Mouse (Mus musculus) cerebellum, postnatal 14 days (tissue): Measurements from ENCODE around the gene 1110059G10Rik.

Source experiments
- DNase-seq, 2 experiments: peaks; one replicate each; pipeline ENCODE4 v3.0.0; 2021; ENCODE audit warnings: mixed read lengths in 2 of 2

1110059G10Rik gene

DNA sequence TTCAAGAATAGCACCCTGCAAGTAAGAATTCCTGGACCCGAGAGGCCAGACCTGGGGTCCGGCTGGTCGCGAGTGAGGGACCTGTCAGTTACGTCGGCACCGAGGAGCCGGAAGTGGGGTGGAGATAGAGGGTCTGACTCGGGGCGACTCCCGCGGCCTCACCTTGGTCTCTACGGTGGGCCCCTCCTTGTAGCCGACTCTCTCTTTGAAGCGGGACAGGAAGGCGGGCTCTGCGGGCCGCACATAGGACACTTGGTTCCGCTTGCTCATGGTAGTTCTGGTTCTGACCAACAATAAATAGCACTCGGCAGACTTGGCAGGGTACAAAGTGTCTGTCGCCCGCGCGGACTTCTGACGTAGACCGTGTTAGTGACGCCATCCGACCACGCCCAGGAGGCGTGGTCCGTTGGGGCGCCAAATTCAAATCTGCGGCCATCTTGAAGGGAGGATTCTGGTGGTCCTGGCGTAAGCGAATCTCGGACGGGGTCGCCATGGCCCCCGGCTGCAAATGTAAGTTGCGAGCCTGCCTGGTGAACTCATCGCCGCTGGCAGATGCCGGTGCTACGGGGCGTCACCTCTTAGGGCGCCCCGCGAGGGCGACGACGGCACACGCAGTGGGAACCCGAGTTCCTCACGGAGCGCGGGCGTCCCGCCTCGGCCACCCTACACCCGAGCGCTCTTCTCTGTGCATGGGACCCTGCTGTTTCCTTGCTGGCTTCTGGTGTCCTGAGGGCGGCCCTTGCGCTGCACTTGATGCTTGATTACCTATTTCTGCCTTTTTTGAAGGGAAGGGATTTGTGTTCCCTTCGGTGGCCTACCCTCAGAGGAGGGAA lies at the start of gene 1110059G10Rik, which contains the start of gene Kif15:
Gene 1110059G10Rik, minus strand, starts transcription at position 358 of the 833 bp plus-strand sequence.
Gene Kif15, plus strand, starts transcription at position 404 of the 833 bp plus-strand sequence.
- DNase-seq = peak; percentile 98

DNA sequence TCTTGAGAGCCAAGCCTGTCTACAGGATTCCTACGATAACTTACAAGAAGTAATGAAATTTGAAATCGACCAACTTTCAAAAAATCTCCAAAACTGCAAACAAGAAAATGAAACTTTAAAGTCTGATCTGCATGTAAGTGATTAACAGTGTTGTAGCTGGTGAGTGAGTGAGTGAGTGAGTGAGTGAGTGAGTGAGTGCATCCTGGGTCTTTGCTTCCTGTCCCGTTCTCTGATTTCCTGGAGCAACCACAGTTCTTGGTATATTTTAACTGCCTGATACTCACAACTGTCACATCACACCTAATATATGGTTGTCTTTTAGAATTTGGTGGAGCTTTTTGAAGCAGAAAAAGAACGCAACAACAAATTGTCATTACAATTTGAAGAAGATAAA lies 48.4 kb upstream of the 1110059G10Rik start:
- no peak for DNase-seq

DNA sequence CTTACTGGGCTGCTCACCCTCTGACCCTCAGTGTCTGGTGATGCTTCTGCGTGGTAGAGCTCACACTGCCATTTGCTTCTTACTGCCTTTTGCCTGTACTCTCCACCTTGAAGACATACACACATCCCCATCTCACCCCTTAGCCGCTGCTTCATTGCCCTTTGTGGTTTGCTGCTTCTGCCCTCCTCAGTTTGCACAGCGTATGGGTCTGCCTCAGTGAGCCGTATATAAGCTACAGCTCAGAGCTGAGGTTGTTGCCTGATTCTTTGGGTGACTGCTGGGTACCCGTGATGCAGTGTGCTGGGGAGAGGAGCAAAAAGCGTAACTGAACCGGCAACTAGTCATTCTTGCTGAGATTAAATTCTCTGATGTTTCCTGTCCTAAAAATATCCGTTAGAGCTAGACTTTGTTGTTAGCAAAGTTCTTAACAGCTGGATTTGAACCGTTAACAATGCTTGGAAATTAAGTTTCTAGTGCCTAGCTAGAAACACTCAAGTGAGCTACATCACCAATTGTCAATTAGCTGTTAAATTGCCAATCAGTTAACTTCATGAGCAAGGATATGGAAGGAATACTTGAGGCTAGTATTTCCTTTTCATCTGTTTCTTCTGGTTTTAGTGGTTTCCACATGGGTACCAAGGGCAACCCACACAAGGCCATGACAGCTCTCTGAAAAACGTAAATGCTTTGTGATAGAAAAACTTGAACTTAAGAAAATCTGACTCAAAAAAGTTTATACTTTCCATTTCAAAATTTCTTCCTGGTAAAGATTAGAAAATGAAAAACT lies 47.8 kb upstream of the 1110059G10Rik start:
- DNase-seq = no peak

DNA sequence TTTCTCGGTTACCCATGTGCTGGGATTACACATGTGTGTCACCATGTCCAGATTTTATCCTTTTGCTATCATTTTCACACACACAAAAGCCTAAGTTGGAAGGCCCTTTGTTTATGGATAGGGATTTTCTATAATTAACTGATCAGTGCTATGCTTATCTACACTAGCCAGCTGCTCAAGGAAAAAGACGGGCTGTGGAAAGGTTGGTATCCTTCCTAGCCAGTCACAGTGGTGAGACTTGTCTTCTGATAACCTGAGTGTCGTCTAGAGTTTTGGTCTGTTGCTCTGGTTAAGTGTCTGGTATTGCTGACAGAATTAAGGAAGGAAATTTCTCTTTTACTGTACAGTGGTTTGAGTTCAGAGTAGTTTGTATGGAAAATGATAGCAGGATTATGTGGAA lies 21.9 kb downstream of the 1110059G10Rik start:
- DNase-seq = no peak

DNA sequence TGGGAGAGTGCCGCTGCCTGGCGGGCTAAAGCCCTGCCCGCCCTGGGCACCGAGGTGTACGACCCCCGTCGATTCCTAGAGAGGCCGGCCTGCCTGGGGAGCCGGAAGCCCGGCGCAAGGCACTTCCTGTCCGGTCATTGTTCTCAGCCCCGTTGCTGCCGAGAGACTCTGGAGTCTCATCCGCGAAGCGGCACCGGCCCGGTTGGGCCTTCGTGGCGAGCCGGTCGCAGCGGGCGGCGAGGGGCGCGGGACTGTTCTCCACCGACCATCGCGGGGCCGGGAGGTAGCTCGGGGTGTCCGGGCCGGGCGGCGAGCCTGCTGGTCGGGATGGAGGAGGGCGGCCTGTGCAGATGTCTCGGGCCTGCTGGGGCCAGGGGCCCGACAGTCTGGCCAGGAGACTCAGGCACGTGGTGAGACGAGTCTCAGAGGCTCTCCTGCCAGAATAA lies 27.8 kb downstream of the 1110059G10Rik start, which contains the start of gene Zfp105:
Gene Zfp105, plus strand, starts transcription at position 137 of the 446 bp plus-strand sequence.
- peak; percentile 84 to 86 for DNase-seq

DNA sequence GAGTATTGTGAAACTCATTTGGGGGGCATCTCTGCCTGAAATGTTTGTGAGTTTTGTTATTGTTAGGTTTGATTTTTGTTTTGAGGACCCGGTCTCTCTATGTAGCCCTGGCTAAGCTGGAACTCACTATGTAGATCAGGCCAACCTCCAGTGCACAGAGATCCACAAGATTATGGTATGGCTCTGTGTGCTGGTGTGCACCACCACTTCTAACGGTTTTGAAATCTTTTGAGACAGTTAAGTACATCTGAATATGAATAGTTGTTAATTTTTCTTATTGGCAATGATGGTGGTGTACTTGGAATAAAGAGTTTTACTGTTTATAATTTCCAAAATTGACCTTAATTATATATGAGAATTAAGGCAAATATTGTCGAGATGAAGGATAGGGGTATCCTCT lies 28.4 kb downstream of the 1110059G10Rik start:
- DNase-seq = peak in 1 of 2 experiments; percentile 4

DNA sequence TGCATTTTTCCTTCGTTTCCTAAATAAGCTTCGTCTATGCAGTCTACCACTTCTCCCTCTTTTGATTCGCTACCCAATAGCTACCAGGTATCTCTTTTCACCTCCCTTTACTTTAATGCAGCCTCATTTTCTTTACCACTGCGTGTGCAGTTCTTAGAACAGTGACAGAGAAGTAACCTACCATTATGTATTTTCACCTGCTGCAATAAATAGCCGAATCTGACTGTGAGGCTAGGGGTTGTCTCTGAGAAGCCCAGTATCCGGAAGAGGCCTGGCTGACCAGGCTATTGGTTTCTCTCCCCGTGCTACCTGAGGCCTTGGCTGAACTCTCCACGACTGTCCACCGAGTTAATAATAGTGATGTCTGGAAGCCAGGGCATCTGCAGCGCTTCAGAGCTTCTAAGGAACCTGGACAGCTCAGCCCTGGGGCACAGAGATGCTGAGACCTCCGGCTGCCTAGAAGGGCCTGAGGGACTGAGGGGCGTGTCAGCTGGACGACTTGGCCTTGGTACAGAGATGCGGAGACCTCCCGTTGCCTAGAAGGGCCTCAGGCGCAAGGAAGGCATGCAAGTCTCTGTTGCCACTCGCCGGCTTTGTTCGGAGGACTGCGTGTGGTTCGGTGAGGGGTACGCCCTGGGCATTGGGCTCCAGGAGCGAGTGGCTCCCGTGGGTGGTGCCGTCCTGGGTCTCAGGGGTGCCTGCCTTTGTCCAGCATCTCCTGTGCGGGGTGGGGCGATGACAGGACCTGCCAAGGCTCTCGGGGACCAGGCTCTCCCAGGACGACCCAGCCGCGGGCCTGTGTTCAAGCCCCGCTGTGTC lies 47.9 kb downstream of the 1110059G10Rik start:
- peak; percentile 84 to 88 for DNase-seq

DNA sequence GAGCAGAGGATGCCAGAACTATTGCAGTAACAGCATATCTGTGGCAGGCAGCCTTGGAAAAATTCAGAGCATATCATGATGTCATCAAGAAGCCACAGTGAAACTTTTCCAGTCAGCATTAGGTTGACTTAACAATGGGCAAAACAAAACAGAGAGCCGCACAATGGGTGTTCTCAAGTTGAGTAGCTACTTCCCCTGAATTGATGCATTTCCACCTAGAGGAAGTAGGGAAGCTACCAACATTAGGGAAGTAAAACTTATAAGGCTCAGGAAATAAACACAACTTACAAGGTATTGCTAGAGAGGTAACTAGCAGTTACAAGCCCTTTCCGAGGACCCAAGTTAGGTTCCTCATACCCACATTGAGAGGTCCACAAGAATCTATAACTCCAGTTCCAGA lies 49.8 kb downstream of the 1110059G10Rik start:
- DNase-seq = no peak
